Mouse (Mus musculus) left cerebral cortex, postnatal 25 days (tissue): ENCODE results near the gene Vangl2. TPM values are rescaled to one million over a fixed set of nuclear protein-coding genes. Genes with fewer than 3 reads are reported as not detected.

Experiments used
- DNase-seq, 2 experiments: peaks; one replicate each; pipeline ENCODE4 v3.0.0; 2022; ENCODE audit warnings: low spot score in 2 of 2, mixed read lengths in 1 of 2
- intact Hi-C: fragments of 180-260 bp; cut with DNase I; formaldehyde crosslinking; loops from one replicate; pipeline ENCODE4 v1.15.1; 2025
- total RNA-seq, 2 experiments: library from RNA; stranded (reverse); gene quantifications; 2 replicates each; pipeline ENCODE4 v1.2.3; 2021

The Vangl2 gene
- total RNA-seq, 2 experiments from 2014 or later = 13.3 to 13.5 TPM

DNA sequence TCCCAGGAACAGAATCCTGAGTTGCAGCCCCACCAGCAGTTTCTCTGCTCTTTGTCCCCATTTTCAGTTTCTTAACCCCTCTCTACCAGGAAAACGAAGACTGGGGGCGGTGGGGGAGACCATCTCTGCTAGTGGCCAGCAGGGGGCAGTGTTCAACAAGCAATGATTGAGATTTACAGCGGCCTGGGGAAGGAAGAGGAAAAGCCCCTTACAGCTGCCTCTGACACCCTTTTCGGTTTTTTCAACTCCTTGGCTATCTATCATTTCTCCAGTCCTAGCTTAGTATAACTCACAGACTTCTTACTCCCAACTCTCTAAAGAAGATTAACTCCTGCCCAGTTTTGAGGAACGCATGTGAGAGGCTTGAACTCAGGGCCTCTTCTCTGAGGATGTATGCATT, 18.7 kb upstream of the Vangl2 start:
- intact Hi-C loops = loop anchor here (5.0 kb wide), 2 partner anchors 80 to 265 kb away; partner anchors contain the start of gene Pex19
- DNase-seq = peak; percentile 63 to 64

DNA sequence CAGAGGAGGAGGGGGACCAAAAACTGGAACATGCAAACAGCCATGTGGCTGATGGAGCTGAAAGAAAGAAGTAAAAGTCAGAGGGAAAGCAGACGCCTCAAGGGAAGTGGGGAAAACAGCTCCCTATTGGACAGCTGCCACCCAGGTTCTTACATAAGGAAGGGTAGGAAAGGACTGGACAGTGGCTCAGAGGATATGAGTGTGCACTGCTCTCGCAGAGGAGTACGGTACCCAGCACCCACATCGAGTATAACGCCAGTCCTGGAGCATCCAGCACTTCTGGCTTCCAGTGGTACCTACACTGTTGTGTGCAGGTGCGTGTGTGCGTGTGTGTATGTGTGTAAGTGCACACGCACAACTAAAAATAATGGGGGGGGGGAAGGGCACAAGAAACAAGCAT, 18.2 kb upstream of the Vangl2 start:
- no peak for DNase-seq
- intact Hi-C loops = loop anchor here (5.0 kb wide), 2 partner anchors 81 to 266 kb away; partner anchors contain the start of gene Pex19

DNA sequence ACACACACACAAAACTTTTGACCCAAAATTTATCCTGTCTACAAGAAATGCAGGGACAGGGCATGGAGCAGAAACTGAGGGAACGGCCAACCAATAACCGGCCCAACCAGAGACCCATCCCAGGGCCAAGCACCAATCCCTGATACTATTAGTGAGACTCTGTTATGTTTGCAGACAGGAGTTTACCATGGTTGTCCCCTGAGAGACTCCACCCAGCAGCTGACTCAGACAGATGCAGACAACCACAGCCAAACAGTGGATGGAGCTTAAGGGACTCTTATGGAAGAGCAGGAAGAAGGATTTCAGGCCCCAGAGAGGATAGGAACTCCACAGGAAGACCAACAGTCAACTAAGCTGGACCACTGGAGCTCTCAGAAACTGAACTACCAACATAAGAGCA, 1.7 kb upstream of the Vangl2 start:
- DNase-seq = no peak
- intact Hi-C loops = no loop called here

DNA sequence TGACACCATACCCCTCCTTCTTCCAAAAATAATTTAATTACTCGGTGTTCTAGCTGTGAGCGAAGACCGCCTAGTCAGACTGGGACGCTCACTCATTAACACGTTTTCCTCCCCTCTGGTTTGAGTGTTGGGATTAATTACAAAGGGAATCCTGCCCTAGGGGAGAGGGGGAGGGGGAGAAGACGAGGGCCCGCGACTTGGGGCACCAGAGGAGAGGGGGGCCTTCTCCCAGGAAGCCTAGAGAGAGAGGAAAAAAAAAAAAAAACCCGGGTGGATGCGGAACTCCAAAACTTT, 488 bp downstream of the Vangl2 start:
- DNase-seq = no peak
- intact Hi-C loops = no loop called here

DNA sequence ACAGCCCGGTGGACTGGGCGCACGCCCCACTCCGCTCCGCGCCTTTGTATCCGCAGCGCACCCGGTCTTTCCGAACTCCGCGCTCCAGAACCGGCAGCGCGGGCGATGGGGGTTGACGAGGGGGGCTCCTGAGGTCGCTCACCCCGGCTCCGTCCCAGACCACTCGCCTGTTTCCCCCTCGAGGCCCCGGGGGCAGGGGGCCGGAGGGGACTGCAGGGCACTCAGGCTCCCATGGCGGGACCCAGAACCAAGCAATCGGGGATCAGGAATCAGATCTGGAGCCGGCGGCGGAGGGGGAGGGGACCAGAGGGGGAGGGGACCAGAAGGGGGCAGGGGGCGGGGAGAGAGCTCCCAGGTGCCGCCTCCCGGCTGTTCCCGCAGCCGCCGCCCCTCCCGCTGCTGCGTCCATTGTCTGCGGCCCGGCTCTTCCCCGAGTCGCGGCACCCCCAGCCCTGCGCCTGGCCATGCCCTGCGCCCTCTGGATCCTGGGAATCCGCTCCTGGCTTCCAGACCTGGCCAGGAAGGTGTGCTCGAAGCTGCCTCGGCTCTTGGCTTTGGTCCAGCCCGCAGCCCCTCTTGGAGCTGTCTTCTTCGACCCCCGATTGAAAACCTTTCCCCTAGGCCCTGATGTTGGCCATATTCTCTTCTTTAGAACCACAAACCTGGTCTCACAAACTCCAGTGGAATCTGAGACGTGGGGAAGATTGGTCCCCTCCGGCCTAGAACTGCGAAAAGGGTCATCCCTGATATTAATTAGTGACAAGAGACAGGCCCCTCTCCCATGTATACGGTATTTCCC, 1.0 kb downstream of the Vangl2 start:
- peak; percentile 61 to 82 for DNase-seq
- intact Hi-C loops = no loop called here

DNA sequence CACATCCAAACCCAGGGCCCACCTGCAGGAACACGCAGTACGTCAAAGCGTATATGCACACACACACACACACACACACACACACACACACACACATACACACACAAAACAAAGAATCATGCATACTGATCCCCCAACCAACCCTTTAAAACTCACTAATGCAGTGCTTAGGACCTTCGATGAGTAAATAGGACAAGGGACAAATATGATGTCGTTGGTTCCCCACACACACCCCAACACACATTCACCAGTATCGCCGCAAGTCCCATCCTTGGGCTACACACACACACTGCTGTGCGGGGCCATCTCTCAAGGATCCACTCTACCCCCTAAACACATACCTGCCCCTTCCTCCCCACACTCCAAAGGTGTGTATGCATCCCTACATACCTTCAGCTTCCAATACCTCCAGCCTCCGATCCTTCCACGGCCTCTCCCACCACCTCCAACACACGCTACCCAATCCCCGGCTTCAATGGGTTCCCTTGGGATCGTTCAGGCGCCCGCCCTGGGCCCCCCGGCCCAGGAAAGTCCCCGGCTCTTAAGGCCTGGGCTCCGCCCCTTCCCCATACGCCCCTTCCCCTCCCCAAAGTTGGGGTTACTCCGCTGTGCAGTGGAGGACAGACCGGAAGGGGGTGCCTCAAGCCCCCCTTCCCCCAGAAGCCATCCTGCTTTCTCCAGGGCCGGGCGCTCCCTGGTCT, 1.9 kb downstream of the Vangl2 start:
- peak in 1 of 2 experiments; percentile 35 for DNase-seq
- intact Hi-C loops = no loop called here

DNA sequence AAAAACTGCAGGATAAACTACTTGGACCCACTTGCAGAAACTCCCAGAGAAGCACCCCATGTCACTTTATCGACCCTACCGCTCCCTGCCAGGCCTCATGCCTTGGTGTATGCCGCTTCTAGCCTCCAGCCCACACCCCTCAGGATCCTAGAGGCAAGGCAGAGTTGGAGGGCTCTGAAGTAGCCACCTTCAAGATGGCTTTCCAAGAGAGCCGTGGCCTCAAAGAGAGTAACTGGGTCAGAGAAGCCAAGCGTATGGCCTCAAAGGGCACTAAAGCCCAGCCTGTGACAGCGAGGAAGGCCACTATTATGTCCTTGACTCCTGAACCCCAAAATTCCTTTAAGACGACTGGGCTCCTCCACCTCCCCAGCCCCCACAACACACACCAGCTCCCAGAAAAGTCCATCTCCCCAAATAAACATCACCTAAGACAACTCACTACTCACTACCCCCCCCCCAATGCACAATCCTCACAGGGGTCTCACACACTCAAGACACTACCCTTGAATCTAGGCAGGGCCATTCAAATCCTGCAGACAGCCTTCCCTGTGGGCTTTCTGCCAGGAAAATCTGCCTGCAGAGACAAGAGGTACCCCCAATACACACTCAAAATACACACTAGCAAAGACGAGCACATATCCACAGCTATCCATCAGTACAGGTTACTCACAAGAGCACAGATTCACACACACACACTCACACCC, 2.9 kb downstream of the Vangl2 start:
- no peak for DNase-seq
- intact Hi-C loops = no loop called here

DNA sequence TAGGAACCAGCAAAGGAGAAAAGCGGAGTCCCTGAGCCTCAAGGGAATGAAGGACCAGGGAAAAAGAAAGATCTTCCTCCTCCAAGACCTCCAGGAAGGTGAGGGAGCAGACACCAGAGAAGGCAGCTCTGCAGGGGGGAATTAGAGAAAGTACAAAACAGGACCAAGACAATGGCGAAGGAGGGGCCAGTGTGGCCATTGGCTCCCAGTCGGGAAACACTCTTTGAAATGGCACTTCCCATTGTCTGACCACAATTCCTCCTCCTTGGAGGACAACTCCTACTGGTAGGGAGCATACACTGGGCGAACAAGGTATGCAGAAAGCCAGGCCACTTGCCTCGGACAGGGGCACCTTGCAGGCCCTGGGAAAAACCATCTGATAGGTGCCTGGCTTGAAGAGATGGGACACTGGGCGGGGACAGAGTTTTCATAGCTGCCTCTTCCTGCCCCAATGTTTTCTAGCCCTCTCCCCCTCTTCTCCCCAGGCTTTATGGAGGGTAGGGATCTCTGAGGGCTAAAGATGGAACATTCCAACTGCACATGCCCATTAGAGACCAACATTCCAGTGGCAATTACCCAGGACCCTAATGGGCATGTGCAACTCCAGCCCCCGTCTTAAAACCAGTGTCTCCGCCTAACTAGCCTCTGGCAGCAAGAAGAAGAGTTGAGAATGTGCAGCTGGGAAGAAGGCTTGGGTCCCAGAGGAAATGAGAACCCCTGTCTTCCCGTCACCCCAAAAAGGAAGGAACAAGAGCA, 3.9 kb downstream of the Vangl2 start:
- no peak for DNase-seq
- intact Hi-C loops = no loop called here

DNA sequence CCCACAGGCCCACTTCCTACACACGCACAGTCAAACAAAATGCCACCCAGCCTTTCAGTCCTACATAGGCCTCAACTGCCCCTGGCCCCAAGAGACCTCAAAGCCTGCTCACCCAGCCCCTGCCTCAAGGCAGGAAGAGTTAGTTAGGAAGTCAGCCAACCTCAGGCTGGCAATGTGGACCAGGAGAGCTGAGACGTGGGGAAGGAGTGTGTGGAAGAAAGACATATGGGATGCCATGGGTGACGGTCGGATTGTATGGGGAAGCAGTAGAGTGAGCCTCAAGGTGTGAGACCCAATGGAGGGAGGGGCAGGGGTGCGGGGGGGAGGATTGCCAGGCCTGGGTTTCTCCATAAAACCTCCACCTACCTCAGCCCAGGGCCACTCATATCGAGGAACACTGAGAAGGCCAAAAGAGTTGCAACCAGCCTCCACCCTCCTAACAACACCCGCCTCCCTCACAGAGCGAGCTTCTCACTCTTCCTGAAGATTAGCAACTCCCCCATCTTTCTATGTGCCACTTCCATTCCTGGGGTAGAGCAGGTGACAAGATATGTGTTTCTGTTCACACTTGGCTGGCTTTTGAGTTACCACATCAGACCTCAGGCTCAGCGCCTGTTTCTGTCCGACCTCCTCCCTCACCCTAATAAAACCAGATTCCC, 8.3 kb downstream of the Vangl2 start:
- DNase-seq = peak in 1 of 2 experiments; percentile 74
- intact Hi-C loops = no loop called here

DNA sequence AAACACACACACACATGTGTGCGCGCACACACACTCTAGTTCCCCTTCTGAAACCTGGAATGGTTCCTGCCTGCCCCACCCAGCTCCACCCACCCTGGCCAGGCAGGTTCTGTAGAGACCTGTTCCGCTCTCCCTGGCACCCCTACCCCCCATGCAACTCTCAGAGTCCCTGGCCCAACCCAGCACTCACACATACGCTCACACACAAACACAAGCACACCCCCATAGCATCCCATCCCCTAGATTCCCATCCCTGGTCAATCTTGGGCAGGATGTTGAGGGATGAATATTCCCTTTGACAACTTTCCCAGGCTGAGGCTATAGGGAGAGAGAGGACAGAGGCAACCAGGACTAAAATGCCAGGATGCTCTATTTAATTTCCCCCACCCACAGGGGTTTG, 8.9 kb downstream of the Vangl2 start:
- intact Hi-C loops = no loop called here
- DNase-seq = no peak

DNA sequence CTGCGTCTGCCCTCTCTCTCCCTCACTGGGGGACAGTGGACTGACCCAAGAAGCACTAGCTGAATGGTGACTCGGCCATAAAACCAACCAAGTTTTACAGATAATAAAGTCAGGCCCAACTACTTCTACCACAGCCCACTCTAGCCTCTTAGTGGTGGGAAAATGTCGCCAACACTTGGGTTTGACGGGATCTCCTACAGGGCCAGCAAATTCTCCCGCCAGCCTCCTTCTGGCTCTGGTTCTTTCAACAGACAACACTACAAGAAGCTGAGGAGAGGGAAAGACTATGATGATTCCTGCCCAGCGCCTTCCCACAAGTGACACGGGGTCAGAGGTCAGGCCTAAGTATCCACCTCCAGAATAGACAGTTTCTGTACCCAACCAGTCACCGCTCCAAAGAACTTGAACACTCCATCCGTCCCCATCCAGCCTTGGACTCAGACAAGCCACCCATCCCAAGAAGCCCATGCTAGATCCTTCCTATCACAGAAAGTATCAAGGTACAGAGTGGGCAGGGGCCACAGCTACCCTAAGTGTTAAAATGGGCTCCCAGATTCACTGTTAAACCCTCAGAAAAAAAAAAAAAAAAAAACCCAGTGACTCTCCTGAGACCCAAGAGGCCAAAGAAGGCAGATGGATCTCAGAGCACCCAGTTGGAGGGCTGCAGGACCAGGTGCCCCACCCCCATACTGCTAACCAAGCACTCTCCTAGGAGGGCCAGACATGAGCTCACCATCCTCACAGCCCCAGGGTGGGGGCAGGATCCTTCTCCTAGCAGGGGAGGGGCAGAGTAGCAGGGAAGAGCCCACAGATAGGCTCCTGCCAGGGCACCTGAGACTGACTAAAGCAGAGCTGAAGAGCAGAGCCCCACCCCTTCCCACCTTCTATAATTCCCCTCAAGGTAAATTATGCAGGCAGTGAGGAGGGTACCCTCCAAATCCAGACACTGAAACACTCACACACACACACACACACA, 9.6 kb downstream of the Vangl2 start:
- intact Hi-C loops = no loop called here
- no peak for DNase-seq

DNA sequence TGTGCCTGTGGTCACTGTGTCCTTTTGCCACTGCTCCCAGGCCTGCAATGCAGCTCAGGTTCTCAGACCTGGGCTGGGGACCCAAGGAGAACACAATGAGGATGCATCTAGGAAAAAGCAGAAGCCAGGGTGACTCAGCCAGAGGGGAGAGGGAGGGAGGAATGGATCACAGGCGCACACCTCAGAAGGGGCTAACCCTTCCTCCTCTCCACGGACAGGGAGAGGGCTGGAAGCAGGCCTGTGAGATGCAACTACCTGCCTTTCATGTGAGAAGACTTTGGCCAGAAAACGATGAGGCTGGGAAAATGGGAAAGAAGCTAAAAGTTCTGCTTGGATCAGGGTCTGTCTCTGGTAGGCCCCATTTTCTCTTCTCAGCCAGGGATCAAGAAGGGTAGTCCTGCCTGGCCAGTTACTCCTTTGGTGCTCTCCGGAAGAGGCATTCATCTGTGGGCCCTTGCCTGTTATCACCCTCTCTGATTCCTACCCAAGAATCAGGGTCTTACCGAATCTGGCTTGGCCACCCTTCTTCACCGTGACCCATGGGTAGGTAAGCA, 10.7 kb downstream of the Vangl2 start:
- DNase-seq = no peak
- intact Hi-C loops = no loop called here

DNA sequence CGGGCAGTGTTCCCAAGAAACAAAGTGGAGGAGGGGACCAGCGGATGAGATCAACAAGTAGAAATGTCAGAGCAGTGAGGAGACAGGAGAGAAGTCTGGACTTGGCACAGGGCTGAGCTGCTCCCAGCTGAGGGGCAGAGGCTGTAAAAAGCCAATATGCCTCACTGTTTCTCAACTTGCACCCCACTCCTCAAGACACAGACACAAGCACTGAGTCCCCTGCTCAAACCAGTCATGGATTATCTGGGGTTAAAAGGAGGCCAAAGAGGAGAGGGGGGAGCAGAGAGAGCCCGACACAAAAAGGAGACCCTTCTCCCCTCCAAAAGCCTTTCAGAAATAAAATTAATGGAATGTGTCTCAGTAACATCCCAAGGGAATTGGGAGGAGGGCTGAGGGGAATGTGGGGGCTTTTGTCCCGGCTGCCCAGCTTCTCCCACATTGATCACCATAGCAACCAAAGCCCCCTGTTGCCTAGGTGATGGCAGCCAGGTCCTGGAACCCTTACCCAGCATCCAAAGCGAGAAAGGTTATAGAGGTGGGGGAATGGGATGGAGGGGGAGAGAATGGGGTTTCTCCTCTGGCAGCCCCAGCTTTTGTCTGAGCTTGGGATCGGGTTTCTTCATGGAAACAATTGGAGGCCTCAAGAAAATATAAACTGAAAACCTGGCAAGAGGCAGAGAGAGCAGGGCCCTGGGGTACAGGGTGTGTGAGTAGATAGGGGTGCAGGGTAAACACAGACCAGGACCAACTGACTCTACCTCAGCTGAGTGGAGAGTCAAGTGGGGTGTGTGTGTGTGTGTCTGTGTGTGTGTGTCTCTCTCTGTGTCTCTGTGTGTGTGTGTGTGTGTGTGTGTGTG, 11.4 kb downstream of the Vangl2 start:
- DNase-seq = no peak
- intact Hi-C loops = no loop called here

DNA sequence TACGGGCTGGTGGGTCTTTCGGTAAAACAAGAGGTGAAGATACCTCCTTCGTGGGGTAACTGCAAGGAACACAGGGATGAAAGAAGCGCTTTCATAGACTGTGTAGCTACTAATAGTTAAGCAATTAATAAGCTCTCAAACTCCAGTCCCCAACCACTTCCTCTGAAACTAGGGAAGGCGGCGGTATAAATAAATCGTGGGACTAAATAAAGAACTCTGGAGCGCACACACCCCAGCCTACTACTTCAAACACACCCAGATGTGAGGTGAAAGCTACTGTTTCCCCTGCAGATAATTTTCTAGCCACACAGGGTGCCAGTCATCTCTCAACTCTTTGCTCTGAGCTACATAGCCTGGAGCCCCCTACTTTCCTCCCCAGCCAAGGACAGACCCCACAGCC, 12.2 kb downstream of the Vangl2 start:
- intact Hi-C loops = no loop called here

DNA sequence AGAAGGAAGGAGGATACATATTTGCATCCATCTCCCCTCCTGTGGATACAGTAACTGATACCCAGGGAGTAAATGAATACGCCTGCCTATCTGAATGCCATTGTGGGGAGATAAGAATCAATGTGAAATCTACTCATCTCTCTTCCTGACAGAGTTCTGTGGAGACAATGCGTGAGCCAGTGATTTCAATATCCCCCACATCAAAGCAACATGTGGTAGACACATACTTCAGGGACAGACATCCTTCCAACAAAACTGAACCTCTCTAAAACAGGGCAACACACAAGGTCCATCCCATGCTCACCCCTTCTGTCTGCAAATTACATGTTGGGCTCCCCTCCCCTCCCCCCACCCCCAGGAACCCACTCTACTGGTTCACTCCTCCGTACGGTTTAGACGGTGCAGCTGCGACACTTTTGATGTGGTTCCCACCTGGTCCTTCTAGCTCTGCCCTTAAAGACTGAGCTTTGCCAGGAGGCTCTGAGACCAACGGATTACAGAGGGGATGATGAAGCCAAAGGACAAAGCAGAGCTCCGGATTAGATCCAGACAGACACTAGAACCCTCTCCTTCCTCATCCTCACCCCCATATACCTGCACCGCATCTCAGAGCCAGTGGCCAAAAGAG, 12.8 kb downstream of the Vangl2 start:
- intact Hi-C loops = no loop called here
- DNase-seq = no peak

More for the DNA sequence above, 12.2 kb downstream of the Vangl2 start:
- DNase-seq = peak in 1 of 2 experiments; percentile 48

DNA sequence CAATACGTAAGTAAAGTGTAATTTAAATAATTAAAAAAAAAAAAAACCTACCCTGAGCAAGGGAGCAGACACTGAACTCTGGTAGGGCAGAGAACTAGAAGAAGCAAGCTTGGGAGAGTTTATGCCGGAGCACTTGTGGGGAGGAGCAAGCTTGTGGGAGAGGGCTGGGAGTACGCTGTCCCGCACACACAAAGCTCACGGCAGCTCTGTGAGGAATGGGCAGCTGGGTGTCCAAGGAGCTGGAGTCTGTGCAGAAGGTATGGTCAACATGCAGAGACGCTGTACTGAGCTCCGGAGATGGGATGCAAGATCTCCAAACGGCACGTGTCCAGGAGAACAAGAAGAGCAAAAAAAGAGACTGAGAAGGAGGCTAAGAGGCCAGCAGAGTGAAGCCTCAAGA, 13.5 kb downstream of the Vangl2 start:
- no peak for DNase-seq
- intact Hi-C loops = no loop called here

DNA sequence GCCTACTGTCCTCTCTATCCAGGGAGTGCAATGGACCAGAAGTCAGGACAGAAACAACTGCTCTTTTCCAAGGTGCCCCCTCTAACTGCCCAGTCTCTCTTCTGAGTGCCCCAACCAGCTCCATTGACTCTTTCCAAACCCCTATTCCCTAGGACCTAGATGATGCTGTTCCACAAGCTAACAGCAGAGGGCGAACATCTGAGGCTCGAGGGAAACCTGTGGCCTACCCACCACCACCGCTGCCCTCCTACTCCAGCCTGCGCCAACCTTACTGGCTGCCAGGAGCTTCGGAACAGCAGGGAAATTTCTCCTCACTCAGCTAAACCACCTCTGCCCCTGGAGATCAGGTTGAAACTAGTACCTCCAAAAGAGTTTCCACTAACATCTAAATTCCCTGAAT, 16.2 kb downstream of the Vangl2 start:
- intact Hi-C loops = no loop called here

More for the DNA sequence above, 16.2 kb downstream of the Vangl2 start:
- peak; percentile 60 to 72 for DNase-seq
